Mouse (Mus musculus): ENCODE measurements around the gene Cdh13. TPM values are rescaled to one million over a fixed set of nuclear protein-coding genes. Genes with fewer than 3 reads are reported as not detected.
A peak's percentile ranks its signal among the peaks of the same experiment; 100 is the strongest.

Cdh13 gene
- polyA plus RNA-seq, 1 experiment from 2014 or later = 3.0 TPM

DNA sequence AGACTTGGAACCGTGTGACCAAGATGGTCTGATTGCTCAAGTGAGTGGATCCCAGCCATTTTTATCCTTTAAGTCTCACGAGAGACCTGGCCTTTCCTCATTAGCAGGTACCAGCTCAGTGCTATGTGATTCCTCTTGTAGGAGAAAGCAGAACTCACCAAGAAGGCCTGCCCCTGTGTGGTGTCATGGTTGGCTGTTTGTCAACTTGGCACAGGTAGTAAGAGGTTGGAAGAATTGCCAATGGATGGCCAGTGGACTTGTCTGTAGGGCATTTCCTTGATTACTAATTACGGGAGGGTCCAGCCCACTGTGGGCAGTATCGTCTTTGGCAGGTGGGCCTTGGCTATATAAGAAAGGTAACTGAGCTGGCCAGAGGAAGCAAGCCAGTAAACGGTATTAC lies 281.7 kb downstream of the Cdh13 start:
- DNase-seq (ENCODE audit: low spot score) = no peak

DNA sequence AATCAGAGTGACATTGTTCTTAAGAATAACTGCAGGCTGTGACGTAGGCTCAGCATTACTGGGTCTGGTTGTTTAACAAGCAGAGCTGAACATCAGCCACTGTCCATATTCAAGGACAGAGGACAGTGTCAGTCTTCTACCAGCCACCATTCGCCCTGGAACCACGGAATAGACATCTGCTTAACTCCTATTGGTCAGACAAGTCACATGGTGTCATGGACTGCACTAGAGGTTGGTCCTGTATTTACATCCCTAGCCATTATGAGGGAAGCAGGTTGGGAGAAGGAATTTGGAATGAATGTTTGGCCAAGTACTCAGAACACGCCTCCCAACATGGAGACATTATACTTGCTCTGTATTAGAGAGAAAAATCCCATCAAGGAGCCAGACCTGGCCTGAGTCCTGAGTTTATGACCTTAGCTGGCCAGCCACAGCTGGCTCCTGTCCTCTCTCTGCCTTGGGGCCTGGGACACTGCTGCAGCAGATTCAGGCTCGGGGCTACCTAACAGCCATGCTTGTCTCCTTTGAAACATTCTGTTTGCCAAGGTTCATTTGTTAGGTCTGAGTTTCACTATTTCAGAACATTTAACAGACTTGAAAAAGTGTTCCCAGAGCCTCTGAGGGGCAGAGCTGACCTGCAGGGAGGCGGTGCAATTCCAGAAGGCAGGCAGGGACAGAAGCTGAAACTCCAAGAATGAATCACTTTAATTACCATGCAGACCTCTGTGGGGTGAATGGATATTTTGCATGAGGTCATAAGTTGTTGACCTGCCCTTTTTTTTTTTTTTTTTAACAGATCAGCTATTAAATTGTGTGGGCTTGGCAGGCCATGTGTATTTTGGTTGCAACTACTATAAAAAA lies 282.6 kb downstream of the Cdh13 start:
- DNase-seq (ENCODE audit: low spot score) = no peak

DNA sequence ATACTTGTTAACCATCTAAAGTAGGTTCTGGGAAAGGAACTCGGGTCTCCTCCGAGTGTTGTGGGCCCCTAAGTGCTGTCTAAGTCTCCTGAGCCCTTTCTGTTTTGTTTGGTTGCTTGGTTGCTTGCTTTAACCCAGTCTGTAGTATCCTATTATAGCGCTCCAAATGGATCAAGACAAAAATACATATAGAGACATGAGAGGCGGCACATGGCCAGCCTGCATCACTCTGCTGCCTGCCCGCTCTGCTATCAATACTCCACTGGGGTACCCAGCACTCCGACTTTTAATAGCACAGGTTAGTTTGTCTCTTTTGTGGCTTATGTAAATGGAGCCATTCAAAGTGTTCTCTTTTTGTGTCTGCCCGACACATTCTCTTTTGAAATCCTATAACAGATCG lies 285.8 kb downstream of the Cdh13 start:
- no peak for DNase-seq (ENCODE audit: low spot score)

DNA sequence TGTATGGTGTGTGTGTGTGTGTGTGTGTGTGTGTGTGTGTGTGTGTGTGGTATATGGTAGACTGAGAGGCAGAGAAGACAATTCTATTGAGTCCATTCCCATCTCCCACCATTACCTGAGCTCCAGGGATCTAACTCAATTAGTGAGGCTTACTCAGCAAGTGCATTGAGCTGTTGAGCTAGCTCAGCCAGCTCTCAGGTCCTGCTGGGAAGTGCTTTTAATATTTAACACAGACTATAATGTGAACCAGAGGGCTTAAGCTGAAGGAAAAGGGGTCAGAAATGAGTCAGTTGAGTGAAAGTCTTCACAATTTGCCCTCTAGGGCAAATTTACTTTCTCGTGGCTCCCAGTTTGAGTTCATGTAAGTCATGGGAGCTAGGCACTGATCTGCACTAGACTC lies 297.7 kb downstream of the Cdh13 start:
- no peak for DNase-seq (ENCODE audit: low spot score)

DNA sequence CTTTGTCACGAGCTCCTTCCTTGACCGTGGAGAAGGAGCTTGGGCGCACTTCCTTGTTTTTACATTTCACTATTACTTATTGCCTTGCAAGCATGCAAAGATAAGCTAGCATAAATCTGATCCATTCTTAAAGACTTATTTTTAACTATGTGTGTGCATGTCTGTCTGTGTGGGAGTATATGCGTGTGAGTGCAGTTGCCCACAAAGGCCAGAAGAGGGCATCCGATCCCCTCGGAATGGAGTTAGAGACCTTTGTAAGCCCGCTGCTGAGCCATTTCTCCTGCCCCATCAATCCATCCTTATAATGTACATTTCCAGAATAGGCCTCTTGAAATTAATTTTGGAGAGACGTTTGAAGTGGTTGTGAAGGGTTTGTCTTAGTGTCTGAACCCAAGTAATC lies 298.7 kb downstream of the Cdh13 start:
- DNase-seq (ENCODE audit: low spot score) = no peak

DNA sequence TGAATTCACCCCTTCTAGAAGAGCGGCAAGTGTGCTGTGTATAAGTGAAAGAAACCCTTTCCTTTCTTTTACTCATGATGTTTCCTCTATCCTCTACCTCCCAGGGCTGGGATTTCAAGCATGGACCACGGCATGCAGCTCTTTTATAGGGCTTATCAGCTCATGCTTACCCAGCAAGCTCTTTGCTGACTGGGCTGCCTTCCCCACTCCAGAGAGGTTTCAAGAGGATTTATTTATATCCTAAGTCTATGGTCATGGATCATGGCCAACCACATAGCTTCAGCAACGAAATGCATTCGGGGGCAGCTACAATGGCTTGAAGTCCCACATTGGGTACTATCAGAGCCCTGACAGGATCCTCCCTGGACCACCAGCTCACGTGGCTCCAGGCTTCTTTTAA lies 304.4 kb downstream of the Cdh13 start:
- DNase-seq (ENCODE audit: low spot score) = no peak

DNA sequence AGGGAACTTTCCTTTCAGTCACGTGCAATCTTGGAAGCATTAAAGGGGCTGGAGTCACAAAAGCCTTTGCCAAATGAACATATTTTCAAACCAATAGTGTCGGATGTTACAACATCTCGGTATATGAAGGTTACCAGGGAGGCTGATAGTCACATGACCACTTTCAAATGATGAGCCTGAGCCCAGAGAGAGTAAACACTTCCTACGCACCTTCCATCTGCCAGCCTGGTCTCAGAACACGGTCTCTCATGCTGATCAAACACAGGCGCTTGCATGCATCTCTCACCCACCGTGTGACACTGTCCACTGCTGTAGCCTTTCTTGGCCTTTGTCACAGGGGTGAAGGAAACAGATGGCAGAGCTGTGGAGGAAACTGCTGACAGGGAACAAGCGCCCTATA lies 313.3 kb downstream of the Cdh13 start:
- DNase-seq (ENCODE audit: low spot score) = no peak

DNA sequence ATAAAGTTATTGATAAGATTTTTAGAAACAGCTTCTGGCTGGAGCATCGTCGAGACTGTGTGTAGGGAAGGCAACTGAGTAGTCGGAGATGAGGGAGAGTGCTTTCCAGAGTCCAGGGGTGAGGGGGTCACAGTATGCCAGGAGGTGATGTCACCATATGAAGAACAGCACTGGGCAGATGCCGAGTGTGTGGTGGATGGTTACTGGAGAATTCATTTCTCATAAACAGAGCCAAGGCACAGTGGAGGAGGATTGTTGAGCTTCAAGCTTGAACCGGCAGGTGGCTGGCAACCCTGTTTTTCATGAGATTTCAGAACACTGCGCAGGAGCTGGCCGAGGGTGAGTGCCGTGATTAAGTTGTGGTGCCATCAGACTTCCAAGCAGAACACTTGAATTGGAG lies 317.8 kb downstream of the Cdh13 start:
- no peak for DNase-seq (ENCODE audit: low spot score)

DNA sequence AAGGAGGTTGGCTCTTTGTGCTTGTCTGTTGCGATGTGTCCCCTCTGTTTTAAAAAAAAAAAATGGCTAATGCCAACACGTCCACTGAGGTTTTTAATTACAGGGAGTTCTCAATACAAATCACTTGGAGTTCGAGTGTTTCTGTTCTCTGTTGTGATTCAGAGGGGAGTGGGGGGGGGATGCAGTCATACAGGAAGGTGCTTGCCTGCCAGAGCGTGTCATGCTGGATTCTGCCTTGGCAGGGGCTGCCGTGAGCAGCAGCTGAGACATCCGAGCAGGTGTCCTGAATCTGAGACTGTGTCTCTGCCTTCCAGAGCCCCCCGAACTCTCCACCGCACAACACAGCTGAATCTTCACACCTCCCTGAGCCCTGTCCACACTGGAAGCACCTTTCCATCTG lies 318.5 kb downstream of the Cdh13 start:
- peak; percentile 57 for DNase-seq (ENCODE audit: low spot score)

DNA sequence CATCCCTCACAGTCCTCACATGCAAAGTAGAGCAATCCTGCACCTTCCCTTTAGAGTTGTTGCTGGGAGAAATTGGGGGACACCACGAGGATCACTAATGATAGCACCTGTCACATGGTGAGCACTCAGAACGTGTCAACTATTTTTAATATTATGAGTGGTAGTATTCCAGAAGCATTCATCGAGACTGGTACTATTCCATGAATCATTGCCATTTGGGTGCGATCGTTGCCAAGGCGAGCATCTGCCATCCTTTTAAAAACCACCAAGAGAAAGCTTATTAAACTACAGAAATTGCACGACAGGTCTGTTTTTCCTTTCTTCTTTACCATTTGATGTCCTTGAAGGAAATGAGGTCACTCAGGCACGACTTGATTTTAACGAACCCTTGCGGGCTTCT lies 328.0 kb downstream of the Cdh13 start:
- DNase-seq (ENCODE audit: low spot score) = no peak

DNA sequence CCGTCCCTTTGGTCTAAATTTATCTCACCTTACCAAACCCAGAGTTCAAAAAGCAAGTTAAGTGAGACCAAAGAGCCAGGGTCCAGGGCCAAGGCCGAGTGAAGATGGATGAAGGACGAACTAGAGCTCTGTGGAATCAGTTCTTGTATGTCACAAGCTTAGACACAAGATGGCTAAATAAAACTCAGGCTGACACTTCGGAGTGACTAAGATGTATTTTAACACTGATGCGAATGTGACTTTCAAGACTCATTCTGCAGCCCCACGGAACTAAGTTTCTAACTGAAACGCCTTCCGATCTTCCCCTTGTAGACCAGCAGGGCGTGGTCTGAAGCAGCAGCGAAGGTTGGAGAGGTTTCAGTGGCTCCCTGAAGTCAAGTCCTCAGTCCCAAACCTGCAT lies 334.7 kb downstream of the Cdh13 start:
- no peak for DNase-seq (ENCODE audit: low spot score)

DNA sequence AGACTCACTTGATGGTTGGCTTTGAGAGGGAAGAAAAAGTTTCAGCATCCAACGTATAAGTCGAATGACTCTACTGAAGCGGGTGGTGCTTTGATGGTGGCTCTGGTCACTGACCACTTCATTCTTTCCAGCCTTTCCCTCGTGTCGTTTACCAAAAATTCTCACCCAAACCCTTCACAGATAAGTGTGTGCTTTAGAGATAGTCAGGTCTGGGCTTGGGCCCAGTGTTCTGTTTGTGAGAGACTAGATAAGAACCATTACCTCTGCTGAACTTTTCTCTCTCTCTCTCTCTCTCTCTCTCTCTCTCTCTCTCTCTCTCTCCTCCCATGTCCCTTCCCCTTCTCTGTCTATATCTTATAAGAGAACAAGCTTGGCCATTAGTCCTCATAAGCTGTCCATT lies 342.9 kb downstream of the Cdh13 start:
- no peak for DNase-seq (ENCODE audit: low spot score)

DNA sequence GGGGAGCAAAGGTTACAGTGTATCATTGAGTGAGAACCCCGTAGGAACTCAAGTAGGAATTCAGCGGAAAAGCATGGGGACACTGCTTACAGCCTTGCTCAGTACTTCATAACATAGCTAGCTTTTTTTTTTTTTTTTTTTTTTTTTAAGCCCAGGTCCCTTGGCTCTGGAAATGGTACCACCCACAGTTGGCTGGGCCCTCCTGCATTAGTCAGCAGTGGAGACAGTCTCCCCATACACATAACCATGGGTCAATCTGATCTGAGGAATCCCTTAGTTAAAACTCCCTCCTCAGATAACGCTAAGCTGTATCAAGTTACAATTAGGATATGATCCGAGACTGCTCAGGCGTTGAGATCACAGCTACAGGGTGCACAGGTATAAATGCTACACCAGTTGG lies 344.2 kb downstream of the Cdh13 start:
- DNase-seq (ENCODE audit: low spot score) = no peak

DNA sequence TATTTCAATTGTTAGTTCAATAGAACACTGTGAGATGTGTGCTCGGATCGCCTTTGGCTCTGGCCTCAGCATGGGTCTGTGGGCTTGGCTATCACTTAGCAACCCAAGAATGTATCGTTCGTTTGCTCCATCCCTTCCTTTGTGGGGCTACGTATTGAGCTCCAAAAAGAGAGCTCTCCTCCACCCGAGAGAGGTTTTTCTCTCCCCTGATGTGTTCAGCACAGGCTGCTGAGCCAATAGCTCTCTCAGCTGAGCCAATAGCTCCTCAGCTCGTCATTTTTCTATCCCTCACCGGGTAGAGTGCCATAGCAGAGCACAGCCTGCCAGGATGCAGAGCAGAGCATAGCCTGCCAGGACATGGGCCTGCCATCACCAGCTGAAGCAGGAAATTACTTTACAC lies 345.2 kb downstream of the Cdh13 start:
- DNase-seq (ENCODE audit: low spot score) = no peak

DNA sequence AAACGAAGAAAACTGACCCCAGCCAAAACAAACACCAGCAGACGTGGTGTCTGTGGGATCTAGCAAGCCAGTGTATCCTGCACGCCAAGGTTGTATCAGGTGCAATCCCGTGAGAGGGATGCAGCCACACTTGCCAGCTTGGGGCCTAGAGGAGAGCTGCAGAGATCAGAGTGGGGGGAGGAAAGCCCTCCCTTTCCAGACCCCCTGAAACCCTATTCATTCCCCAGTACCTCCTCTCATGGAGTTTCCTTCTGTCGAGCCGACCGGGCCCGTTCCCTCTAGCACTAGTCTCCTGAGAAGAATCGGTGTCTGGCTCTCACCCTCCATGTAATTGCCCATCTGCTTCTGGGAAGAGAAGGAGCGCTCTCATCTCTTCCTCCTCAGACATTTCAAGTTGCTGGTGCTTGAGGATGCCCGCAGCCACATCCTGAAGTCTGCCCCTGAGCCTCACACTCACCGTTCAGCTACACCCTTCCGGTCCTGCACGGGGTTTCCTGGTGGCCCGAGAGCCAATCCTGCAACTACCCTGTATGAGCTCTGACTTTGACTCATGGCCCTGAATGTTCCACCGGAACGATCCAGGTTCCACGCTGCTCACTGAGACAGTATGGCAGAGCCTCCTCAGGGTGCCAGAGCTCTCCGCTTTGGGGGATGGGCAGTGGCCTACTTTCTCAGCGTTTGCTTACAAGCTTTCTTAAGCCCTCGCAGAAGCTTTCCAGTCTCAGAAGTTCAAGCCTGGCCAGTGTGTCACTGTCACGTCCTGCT lies 351.9 kb downstream of the Cdh13 start:
- DNase-seq (ENCODE audit: low spot score) = peak; percentile 37

DNA sequence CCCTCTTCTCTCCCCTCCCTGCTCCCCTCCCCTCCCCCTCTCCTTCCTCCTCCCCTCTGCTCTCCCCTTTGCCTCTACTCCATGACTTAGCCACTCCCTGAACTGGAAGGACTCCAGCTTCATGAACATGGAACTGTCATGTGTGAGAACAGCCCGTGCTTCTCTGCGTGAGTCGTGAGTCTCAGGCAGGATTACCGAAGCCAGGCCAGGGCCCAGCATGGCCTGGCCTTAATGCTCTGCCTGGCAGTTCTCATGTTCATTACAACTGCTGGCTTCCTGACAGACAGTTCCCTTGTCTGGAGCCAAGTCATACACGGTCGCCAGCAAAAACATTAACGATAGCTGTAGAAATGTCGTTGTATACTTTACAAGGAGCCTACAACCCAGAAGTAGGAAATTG lies 356.1 kb downstream of the Cdh13 start:
- no peak for DNase-seq (ENCODE audit: low spot score)

DNA sequence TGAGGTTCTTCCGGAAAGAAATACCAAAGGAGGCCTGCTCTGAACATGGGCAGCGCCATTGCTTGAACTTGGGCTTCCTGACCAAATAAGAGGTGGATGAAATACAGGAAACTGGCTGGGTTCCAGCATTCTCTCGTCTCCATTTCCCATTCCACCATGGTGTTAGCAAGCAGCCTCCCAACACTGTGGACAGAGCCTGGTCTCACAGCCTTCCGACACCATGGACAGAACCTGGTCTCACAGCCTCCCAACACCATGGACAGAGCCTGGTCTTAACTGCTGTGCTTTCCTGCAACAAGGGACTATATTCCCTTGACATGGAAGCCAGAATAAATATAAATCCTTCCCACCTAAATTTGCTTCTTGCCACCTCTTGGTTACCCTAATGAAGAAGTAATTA lies 358.3 kb downstream of the Cdh13 start:
- no peak for DNase-seq (ENCODE audit: low spot score)

DNA sequence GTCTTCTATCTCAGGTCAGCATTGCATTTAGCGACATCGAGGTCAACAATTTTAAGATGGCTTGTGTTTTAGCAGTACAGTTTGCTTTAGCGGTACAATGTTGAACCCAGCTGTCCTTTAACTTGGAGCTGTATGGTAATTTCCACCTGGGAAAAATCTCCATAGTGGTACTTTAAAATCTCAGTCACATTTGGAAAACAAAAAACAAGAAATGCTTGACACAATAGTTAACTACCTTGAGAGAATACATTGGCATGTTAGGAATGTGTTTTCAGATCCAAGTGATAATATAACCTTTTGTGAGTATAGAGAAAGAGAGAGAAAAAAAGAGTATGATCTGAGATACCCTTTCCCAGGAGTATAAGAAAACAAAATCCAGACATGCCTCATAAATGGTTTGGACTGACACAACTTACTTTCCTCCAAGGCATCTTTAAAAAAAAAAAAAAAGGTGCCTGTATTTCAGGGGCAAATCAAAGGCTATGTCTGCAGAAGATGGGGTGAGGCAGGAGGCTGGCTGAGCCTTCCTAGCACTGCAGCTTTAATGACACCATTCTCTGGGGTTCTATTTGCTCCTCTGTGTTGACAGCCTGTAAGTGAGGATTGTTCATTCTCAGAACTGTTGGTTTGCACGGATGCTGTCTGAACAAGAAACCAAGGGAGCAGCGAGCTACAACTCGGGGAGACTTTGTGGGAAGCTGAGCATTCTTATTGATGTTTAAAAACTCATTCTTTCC lies 365.4 kb downstream of the Cdh13 start:
- DNase-seq (ENCODE audit: low spot score) = no peak

DNA sequence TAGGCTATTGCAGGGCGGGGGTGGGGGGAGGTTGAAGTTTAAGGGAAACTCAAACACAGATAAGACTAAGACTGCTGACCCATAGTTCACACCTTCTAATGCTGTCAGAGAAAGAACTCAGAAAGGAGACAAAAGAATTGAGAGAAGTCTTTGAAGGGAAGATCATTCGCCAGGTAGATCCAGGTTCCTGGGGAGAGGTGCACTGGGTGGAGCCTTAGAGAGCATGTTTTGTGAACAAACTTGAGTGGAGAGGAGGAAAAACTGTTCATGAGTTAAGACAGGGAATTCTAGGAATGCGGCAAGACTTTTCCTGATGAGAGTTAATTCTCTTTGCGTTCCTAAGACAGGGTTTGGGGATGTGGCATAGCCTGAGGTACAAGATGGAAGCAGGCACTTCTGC lies 366.4 kb downstream of the Cdh13 start:
- no peak for DNase-seq (ENCODE audit: low spot score)

DNA sequence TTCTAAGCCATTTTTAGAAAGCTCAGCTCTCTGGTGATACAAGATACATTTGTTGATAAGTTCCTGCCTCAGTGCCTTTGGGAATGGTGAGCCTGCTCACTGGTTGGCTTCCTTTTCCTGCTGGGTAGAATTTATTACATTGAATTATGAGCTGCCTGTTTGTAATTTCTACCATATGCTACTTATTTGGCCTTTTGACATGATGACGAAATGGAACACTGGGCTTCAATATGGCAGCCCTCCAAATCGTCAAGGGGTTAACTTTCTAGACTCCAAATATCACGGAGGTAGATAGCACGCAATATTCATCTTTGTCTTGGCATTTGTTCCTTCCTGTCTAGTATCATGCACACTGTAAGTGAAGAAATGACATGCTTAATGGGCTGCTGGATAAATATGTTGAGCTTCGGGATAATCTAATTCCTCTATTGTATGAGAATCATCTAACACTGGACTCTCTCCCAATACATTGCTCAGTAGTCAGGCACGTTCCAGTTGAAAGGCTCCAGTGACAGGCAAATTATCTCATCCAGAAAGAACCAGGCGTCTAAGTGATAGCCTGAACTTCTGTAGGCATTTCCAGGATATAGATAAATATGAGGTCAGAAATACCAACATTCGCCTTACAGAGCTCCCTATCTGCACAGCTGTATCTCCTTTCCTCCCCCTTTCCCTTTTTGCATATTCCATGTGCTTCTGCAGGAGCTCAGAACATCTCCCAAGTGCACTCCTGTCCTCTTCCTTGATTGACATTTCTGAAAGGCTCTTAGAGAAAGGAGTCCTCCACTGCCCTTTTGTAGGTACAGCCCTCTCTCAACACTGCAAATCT lies 378.7 kb downstream of the Cdh13 start:
- DNase-seq (ENCODE audit: low spot score) = no peak

DNA sequence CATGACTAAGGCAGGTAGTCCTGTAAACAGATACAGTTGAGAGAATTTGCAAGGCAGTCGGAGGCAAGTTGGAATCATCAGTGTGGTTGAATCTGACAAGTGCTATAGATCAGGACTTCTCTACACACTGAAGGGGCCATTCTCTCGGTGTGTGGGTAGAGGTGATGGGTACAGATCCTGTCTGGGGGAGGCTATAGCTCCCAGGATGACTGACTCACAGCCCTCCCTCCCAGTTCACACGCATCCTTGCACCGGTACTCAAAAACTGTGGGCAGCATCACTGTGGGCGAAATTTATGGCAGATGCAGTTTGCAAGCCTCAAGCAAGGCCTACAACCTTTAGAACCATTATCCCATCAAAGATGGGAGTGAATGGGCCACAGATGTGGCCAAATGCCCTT lies 381.5 kb downstream of the Cdh13 start:
- no peak for DNase-seq (ENCODE audit: low spot score)

Measured in thymus, postnatal 0 days (tissue).